Mouse (Mus musculus): ENCODE results near the gene Grik5.

The Grik5 gene

DNA sequence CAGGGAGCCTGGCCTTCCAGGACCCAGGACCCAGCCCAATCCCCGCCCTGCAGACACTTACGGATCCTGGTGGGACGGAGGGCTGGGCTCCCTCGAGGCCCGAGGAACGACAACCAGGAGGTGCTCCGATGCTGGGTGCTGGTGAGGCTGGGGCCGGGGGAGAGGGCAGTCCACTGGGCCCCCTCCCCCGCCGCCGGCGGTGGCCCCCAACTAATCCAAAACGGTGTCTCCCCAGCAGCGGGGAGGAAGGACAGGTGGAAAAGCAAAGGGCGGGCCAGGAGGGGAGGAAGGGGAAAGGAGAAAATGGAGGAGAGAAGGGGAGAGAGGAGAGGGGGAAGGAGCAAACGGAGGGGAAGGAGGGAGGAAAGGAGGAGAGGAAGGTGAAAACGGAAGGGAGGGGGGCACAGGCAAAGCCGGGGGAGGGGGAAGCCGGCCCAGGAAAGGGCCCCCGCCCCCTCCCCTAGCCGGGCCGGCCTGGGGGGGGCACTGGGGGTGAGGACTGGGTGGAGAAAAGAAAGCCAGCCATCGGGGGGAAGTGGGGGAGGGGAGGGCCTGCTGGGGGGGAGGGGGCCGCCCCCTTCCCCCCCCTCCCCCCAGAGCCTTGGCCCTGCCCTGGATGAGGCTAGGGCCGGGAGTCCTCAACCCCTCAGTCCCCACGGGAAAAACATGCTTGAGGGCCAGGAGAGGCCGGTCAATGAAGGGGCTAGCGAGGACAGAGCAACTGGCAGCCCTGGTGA is at the start of gene Grik5, which contains the start of gene Zfp574:
TSS of gene Grik5 (minus strand) at position 368 of the 737 bp plus-strand sequence.
TSS of gene Zfp574 (plus strand) at position 589 of the 737 bp plus-strand sequence.
- peak; percentile 27 for DNase-seq

DNA sequence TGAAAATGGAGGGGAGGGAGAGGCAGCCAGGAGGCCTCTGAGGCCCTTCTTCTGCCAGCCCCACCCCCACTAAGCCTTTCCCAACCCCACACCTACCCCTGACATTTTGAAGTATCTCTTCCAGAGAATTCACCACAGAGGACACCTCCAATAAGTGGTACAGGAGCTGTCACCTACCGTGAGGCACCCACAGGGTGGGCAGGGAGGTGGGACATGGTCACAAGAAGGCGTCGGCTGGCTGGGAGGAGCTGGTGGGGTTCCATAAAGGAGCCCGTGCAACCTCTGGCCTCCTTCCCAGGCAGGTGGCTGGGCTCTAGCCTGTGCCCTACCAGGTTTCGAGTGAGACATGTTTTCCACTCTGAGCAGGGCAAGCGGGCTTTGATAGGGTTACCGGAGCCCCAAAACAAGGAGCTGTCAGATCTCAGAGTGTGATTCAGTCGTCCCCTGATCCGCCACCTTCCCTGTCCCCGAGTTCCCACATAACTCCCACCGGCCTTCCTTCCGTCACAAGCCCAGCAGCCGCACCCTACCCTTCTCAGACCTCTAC is 49.2 kb upstream of the Grik5 start:
- DNase-seq, result no peak

DNA sequence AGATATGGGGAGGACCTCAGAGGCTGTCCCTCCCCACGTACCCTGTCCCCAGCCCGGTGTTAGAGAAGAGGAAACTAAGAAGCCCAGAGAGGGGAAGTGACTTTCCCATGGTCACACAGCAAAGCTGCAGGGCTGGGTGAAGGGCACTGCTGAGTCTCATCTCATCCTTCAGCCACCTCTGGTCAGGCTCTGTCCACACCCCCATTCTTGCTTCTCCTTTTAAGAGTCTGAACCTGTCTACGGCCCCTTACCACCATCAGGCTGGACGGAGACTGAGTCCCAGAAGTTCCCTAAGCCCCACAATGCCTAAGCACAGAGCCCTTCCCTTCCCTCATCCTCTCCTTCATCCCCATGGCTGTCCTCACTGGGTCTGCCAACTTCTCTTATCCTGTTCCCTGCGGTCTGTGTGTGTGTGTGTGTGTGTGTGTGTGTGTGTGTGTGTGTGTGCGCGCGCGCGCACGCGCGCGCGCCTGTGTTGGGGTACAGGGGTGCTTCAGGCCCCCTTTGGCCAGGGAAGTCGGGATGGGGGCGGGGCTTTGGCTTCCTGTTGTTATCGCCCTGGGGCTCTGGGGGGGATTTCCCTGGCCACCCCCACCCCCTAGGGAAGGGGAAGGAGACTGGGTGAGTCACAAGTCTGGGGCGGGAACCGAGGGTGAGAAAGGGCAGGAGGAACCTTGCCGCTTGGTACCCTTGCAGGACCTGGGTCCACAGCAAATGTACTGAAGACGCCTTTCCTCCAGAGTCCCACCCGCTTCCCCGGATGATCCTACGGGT is 48.1 kb upstream of the Grik5 start:
- no peak for DNase-seq

DNA sequence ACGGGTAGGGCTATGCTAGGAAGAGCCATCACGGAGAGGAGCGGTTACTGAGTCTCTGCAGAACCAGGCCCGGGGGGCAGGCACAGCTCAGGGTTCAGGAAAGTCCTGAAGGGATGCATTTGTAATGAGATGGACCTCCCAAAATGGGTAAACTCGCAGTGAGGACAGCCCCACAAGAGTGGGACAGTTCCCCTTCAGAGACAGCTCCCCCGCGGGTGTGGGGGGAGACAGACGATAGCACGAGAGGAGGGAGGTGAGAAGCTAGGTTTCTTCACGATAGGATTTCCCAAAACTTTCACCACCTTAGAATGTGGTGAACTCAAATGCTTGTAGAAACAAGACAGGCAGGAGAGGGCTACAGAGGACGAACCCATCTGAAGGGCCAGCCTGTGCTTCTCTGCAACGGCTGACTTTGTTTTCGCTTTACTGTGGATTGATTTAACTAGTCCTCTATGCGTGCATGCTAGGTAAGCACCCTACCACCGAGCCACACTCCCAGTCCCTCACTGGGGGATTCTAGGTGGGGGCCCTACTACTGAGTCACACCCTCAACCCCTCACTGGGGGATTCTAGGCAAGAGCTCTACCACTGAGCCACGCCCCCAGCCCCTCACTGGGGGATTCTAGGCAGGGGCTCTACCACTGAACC is 40.9 kb upstream of the Grik5 start:
- DNase-seq, result no peak

DNA sequence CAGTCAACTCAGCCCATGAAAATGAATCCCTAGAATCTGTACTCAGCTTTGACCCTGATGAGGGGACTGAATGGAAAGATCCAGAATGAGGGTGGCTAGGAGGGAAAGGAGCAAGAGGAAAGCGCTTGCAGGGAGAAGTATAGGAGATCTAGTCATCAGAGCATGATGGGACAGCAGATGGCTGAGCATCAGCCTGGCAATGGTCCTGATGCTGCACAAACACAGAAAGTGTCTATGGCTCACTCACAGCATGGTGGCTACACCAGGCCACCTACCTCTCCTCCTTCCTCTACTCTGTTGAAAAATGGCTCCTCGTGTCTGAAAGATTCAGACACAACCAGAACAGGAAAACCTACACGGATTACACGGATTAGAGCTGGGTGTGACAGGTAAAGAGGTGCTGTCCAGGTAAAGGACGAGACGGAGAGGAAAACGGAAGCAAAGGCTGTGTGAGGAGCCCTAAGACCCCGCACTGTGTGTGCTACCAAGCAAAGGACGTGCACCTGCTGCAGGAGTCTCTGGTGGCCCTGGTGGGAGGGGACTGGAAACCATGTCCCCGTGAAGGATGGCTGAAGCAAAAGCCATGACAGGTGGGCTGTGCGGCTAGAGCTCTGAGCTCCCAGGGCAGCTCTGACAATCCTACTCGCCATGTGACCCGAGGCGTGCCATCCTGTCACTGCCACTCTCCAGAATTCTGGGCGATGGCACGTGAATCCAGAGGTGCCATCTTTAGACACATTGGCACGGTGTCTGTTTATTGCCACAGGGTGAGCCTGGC is 40.2 kb upstream of the Grik5 start:
- DNase-seq, result no peak

DNA sequence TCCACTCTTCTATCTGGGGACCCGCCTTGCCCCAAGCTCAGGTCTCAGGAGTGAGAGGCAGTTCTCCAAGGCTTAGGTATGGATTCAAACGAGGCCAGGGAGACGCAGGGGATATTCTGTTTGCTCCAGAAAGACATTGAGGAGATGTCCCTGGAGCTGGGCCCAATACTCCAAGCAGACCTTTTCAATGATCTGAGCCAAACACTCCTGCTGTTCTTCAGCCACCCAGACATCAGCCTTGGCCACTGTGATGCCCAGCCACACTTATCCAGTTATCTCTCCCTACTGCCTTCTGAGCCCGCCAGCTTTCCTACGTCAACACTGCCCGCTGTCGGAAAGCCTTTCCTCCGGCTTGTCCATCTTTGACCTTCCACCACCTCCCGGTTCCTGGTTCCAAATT is 38.2 kb upstream of the Grik5 start:
- no peak for DNase-seq

DNA sequence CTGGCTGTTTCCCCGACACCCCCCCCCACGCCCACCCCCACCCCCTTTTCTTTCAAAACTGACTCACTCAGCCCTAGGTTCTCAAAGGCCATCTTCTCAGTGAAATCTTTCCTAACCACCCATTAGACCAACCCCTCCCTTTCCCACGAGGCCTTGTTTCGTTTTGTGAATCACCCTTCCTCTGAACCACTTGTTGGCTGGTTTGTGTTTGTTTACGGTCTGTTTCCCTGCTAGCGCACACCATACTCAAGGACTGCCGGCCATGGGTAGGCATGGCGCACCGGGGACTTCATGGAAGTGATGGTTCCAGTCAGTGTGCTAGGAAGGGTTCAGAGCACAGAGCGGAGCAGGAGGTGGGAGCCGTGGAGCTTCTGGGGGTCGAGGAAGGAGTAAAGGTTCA is 37.2 kb upstream of the Grik5 start:
- no peak for DNase-seq

DNA sequence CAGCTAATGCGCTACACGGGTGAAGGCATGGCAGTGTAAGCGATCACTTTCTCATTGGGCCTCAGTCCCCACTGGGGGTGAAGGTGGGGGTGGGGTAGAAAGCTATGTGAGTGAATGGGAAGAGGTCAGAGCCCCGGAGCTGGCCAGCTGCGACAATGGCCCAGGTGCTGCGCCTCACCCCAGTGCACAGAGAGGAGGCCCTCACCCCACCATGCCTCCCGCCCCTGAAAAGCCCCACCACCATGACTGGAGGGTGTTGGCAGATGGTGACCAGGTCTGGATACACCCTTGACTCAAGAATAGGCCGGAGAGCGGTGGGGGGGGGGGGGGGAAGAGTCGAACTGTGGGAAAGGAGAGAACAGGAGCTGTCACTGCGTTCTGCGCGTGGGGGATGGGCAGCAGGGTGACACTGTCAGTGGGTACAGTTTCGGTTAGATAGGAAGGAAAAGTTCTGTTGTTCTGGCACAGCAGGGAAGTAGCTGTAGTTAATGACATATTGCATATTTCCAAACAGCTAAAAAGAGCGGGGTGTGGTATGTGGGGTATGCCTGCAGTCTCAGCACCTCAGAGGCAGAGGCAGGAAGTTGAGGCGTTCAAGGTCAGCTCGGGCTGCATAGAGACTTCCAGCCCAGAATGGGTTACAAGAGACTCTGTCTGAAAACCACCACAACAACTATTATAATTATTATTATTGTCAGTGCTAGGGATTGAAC is 34.8 kb upstream of the Grik5 start:
- DNase-seq, result no peak

DNA sequence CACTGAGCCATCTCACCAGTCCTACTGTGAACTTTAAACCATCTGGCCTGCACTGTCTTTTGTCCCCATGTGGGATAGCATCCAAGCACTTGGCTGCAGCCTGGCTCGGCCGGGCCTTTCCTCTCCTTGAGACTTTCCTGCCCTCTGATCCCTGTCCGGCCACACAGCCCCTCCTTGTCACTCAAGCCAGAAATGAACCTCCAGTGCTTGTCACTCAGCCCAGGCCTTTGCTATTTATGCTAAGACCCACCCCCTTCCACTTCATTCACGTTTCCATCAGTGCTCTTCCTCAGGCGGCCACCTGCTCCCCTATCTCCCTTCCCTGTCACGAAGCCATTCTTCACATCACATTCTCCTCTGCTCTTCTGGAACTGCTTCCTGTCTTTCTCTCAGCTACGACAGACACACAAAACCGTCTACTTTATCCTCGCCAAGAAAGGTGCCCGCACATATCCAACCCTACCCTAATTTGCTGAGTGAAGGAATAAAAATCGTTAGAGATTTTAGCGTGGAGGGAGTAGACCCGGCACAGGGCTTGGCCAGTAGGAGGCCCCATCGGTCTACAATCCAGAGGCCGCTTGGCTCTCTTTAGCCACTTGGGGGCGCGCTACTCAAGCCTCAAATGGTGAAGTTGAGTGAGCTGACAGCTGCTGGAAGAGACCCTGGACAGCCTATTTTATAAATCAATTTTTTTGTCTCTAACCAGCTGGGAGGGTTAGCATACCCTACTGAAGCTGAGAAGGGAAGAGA is 33.4 kb upstream of the Grik5 start:
- DNase-seq, result peak; percentile 87

DNA sequence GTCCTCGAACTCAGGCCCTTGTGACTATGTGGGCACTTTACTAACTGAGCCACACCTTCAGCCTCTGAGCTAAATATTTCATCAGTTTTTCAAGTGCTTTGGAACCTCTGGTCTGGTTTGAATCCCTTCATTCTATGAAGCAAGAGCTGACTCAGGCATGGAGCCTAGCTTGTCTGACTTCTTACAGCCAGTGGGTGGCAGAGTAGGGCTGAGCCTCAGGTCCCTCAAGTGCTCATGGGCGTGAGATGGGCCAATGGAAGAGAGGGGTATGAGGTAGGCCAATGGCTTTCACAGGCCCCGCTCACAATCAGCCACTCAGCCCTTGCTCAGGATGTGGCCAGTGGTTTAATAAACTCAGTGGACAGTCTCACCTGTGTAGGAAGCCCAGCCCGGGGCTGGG is 27.4 kb upstream of the Grik5 start:
- DNase-seq, result no peak

DNA sequence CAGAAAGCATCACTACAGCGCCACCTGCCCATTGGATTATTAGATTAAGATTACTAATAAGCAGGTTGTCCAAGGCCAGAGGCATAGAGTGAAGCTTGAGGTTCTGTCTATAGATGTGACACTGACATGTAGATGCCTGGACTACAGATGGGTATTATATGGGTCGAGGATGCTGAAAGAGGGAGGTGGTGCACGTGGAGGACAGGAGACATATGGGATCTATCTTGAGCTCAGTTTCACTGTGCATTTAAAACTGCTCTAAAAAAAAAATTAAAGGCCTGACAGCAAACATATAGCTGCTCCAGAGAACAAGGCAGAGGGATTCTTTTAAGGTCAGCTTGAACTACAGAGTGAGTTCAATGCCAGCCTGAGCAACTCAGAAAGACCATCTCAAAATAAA is 26.0 kb upstream of the Grik5 start:
- no peak for DNase-seq

DNA sequence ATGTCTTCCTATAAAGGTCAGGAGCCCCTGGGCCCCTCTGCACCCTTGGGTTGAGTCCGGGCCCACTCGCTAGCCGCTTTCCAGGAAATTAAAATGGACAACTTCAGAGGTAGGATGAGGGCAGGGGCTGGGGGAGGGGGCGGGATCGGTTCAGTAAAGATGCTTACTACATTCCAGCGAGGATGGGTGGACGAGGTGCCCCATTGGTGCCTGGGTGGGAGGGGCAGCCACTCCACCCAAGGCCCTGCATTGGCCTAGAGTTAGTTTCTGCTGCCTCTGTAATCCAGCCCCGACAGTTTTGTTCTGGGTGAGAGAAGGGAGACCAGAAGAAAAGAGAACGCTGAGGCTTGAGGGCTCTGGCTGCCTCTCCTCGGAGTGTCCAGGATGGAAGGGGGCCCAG is 17.7 kb upstream of the Grik5 start:
- DNase-seq, result no peak

DNA sequence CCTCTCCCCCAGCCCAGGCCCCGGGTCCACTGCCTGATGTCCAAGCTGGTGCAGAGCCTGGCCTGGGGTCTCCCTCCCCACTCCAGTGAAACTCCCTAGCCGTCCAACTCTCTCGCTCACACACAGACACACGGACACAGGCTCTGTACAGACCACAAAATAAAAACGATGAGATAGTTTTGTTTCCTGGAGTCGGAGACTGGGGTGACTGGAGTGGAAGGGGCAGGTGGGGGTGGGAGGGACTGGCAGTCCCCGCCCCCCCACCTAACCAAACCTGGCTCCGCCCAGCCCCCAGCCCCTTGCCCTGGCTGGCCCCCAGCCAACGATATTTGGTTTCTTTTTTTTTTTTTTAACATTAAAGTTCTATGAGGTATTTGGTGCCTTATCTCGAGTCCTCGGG is 16.8 kb upstream of the Grik5 start:
- no peak for DNase-seq

DNA sequence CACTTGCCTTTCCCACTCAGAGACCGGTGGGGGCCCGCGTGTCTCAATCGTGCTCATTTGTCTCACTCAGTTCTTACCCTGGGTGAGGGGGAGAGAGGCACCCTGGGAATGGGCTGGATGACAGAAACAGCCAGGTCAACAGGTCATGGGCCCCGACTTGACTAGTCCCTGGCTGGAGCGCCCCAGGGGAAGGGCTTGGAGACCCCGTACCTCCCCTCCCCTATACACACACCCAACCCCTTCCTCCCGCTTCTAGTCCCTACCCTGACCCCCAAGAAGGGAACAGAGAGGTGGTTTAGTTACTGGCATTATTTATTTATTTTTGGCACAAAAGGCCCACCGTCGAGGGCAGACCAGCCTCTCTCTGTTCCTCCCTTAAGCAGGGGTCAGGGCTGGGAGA is 16.4 kb upstream of the Grik5 start:
- DNase-seq, result peak; percentile 75

DNA sequence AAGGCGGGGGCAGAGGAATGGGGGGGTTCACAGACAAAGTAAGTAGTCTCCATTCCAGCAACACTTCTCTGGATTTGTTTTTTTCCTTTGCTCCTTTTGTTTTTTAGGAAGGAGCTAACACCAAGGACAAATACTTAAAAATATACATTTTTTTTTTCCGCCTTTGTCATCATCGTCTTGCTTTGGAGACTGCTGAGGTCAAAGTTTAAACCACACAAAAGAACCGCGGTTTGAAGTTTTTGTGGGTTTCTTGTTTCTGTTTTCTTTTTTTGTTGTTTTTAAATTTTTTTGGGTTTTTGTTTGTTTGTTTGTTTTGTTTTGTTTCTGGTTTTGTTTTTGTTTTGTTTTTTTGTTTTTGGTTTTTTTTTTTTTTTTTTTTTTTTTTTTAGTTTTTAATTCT is 15.8 kb upstream of the Grik5 start:
- DNase-seq, result no peak

DNA sequence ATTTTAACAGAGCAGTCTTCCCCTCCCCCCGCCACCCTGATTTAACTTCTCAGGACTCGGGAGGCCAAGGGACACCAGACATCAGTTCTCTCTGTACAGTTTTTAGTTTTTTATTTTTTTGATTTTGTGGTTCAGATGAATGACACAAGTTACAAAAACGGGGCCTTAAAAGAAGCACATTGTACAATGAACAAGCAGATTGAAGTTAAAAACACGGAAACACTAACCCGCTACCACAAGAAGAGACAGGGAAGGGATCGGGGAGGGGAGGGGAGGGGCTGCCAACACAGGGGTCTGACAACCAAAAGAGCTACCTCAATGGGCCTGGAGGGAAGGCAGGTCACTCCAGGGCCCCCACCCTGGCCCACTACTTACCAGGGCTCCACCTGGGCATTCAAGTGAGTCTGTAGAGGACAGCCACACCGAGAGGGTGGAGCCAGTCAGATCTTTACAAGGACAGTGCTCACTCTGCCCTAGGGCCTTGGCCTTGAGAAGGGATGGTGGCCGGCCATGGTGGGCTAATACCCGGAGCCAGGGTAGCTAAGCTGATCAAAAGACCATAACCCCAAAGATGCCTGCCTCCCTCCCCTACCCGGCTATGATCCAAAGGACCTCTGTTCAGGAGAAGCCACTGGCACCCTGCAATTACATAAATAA is 15.2 kb upstream of the Grik5 start:
- DNase-seq, result no peak

DNA sequence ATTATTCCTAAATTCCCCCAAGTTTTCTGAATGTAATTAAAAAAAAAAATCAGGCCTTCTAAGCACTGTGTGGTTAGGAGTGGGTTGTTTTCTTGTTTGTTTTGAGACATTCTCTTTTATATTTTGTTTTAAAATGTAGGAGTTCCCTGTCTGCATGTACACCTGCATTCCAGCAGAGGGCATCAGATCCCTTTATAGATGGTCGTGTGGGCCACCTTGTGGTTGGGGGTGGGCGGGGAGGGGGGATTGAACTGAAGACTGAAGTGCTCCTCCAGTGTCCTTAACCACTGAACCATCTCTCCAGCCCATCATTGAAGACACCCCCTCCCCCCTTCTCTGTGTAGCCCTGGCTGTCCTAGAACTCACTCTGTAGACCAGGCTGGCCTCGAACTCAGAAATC is 14.5 kb upstream of the Grik5 start:
- DNase-seq, result no peak

DNA sequence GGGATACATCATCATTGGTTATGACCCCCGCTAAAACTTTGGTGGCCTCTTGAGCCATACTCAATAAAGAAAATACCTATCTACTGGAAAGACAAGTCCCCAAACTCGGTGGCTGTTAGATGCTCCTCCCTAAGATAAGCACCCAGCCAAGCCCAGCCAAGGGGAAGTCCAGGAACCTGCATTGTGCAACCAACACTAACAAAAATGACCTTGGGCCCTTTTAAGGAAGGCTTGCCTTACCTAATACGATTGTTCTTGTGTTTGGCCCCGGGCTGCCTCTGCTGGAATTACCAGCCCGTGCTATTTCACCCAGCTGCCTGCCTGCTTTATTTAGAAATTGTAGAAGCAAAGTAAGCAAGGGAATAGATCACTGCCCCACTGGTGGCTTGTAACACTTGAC is 12.5 kb upstream of the Grik5 start:
- no peak for DNase-seq

DNA sequence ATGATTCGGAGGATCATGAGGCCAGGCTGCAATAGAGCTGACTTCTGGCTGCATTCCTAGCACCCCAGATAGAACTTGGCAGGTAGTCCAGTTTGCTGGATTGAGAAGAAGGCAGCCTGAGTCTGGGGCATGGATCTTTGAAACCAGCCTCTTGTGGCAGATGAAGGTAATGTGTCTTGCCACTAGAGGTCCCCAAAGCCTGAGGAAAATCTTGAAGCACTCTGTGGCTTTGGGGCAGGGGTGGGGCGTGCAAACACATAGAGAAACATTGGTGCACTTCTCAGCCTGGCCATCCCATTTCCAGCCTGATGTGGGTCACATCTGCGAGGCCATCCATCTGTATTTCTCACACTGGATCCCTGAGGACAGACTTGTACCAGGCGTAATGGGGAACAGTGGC is 10.4 kb upstream of the Grik5 start:
- DNase-seq, result peak; percentile 61

DNA sequence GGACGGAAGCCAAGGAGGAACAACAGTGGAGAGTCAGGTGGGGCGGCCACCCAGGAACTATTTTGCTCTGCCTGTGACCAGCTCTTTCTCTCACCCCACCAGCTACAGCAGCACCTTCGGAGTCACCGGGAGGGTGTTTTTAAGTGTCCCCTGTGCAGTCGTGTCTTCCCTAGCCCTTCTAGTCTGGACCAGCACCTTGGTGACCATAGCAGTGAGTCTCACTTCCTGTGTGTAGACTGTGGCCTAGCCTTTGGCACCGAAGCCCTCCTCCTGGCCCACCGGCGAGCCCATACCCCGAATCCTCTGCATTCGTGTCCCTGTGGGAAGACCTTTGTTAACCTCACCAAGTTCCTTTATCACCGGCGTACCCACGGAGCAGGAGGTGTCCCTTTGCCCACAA is 8.3 kb upstream of the Grik5 start:
- DNase-seq, result no peak

DNA sequence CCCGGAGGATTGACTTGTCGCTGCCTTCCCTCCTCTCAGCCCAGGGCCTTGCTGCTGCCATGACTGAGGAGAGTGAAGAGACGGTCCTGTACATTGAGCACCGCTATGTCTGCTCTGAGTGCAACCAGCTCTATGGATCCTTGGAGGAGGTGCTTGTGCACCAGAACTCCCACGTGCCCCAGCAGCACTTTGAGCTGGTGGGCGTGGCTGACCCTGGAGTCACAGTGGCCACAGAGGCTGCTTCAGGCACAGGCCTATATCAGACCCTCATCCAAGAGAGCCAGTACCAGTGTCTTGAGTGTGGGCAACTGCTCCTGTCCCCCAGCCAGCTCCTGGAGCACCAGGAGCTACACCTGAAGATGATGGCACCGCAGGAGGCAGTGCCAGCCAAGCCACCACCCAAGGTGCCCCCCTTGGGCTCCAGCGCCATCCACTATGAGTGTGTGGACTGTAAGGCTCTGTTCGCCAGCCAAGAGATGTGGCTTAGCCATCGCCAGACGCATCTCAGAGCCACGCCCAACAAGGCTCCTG is 7.4 kb upstream of the Grik5 start:
- no peak for DNase-seq
